Mouse (Mus musculus) limb, embryonic 13.5 days (tissue): Measurements from ENCODE around the gene Tead1. TPM values are rescaled to one million over a fixed set of nuclear protein-coding genes. Genes with fewer than 3 reads are reported as not detected.
A peak's percentile ranks its signal among the peaks of the same experiment; 100 is the strongest.

Experiments used
- ATAC-seq: fragments of 200-750 bp; cut with Nextera tagmentation; 2 replicates; pipeline ENCODE4 v1.8.0; 2017; ENCODE audit warnings: low read depth, moderate number of reproducible peaks, moderate TSS enrichment; ENCODE audit not compliant: low FRiP score
- H3K27ac ChIP-seq: fragments of 300-500 bp; sonication (generic); 2 replicates; pipeline ENCODE4 v1.5.1; 2015; ENCODE audit warnings: inconsistent platforms, mild to moderate bottlenecking, moderate library complexity
- H3K27me3 ChIP-seq: fragments of 300-500 bp; sonication (generic); 2 replicates; pipeline ENCODE4 v1.6.1; 2015; ENCODE audit warnings: mild to moderate bottlenecking, inconsistent platforms
- H3K36me3 ChIP-seq: fragments of 300-500 bp; sonication (generic); 2 replicates; pipeline ENCODE4 v1.6.1; 2015; ENCODE audit warnings: inconsistent platforms, mild to moderate bottlenecking, moderate library complexity
- H3K4me1 ChIP-seq: fragments of 300-500 bp; sonication (generic); 2 replicates; pipeline ENCODE4 v1.6.1; 2015; ENCODE audit warnings: inconsistent platforms
- H3K4me2 ChIP-seq: fragments of 300-500 bp; sonication (generic); replicated peaks from 2 replicates; pipeline ENCODE4 v1.6.1; 2015; ENCODE audit warnings: inconsistent platforms, mild to moderate bottlenecking, moderate library complexity
- H3K4me3 ChIP-seq: fragments of 300-500 bp; sonication (generic); 2 replicates; pipeline ENCODE4 v1.5.1; 2015; ENCODE audit warnings: moderate library complexity, mild to moderate bottlenecking, inconsistent platforms
- H3K9ac ChIP-seq: fragments of 300-500 bp; sonication (generic); 2 replicates; pipeline ENCODE4 v1.6.1; 2015; ENCODE audit warnings: mild to moderate bottlenecking, inconsistent platforms
- H3K9me3 ChIP-seq: fragments of 300-500 bp; sonication (generic); 2 replicates; pipeline ENCODE4 v1.6.1; 2016; ENCODE audit warnings: inconsistent platforms
- WGBS: fragments of 180-500 bp; shearing (Covaris S2); methylation state at CpG from one replicate; pipeline ENCODE4 v1.1.7; 2015; 5-methylcytosine and 5-hydroxymethylcytosine counted together
- polyA plus RNA-seq: library from polyadenylated mRNA; unstranded; fragments of >200 nt; fragmentation: Nextera tagmentation; extraction: Ambion mirVana; gene quantifications from 2 replicates; pipeline ENCODE4 v1.2.1, GENCODE M21; 2015

Tead1 gene
- polyA plus RNA-seq, 1 experiment from 2014 or later: 30.8 TPM

- H3K4me1 ChIP-seq: peaks cover 62% of the 10 kb centered on the region
- ATAC-seq: no peak
Measured at GRCm38 (mm10) chr7:112764921-112765320, 85.8 kb downstream of the Tead1 start.

GRCm38 (mm10) chr7:112769866-112770265 lies 90.7 kb downstream of the Tead1 start:
- Histone ChIP-seq H3K36me3 (no peaks in the 10 kb centered on the region), H3K4me3 (no peak overlapping the region), H3K9ac (no peak overlapping the region), H3K27me3 (no peaks in the 10 kb centered on the region), H3K4me2 (no peak overlapping the region), H3K9me3 (no peaks in the 10 kb centered on the region), H3K27ac (no peak overlapping the region), H3K4me1 (peaks cover 64% of the 10 kb centered on the region)
- 43% methylated on average over 2 of the region's 2 CpGs for WGBS
- no peak for ATAC-seq

More at GRCm38 (mm10) chr7:112764921-112765320, 85.8 kb downstream of the Tead1 start:
- H3K27ac ChIP-seq: no peak overlapping the region
- 95% methylated on average over 4 of the region's 4 CpGs for WGBS
- peaks cover 4% of the 10 kb centered on the region; the same call in 1 of the 2 replicates for H3K36me3 ChIP-seq
- H3K4me2 ChIP-seq: no peak overlapping the region
- no peaks in the 10 kb centered on the region for H3K27me3 ChIP-seq
- no peak overlapping the region for H3K9ac ChIP-seq
- no peak overlapping the region for H3K4me3 ChIP-seq
- H3K9me3 ChIP-seq: no peaks in the 10 kb centered on the region

- Histone ChIP-seq H3K4me2 (no peak overlapping the region), H3K27ac (no peak overlapping the region), H3K4me3 (no peak overlapping the region), H3K9ac (no peak overlapping the region), H3K27me3 (no peaks in the 10 kb centered on the region), H3K9me3 (no peaks in the 10 kb centered on the region), H3K4me1 (peaks cover 80% of the 10 kb centered on the region), H3K36me3 (no peaks in the 10 kb centered on the region)
- no peak for ATAC-seq
- WGBS: 66% methylated on average over 6 of the region's 6 CpGs
Measured at GRCm38 (mm10) chr7:112771461-112771860, 92.3 kb downstream of the Tead1 start.

- H3K9me3 ChIP-seq: no peaks in the 10 kb centered on the region
- no peak overlapping the region for H3K4me2 ChIP-seq
- H3K9ac ChIP-seq: no peak overlapping the region
- no peak overlapping the region for H3K4me3 ChIP-seq
- no peaks in the 10 kb centered on the region for H3K27me3 ChIP-seq
- WGBS: 23% methylated on average over 6 of the region's 6 CpGs
- peaks cover 85% of the 10 kb centered on the region for H3K4me1 ChIP-seq
- no peak for ATAC-seq
- no peak overlapping the region for H3K27ac ChIP-seq
- H3K36me3 ChIP-seq: no peaks in the 10 kb centered on the region
Measured at GRCm38 (mm10) chr7:112772777-112773176, 93.7 kb downstream of the Tead1 start.

GRCm38 (mm10) chr7:112773601-112774000 lies 94.5 kb downstream of the Tead1 start:
- Histone ChIP-seq H3K4me3 (no peak overlapping the region), H3K27me3 (no peaks in the 10 kb centered on the region), H3K9ac (no peak overlapping the region), H3K36me3 (no peaks in the 10 kb centered on the region), H3K27ac (no peak overlapping the region), H3K4me1 (peaks cover 87% of the 10 kb centered on the region), H3K4me2 (no peak overlapping the region), H3K9me3 (no peaks in the 10 kb centered on the region)
- no peak for ATAC-seq
- WGBS: 80% methylated on average over 4 of the region's 4 CpGs

GRCm38 (mm10) chr7:112775816-112776215 lies 96.7 kb downstream of the Tead1 start:
- peaks cover 89% of the 10 kb centered on the region for H3K4me1 ChIP-seq

GRCm38 (mm10) chr7:112776670-112777069 lies 97.6 kb downstream of the Tead1 start:
- no peaks in the 10 kb centered on the region for H3K36me3 ChIP-seq
- H3K4me2 ChIP-seq: no peak overlapping the region
- 44% methylated on average over 5 of the region's 5 CpGs for whole genome bisulfite sequencing
- H3K9me3 ChIP-seq: no peaks in the 10 kb centered on the region
- no peaks in the 10 kb centered on the region for H3K27me3 ChIP-seq
- no peak overlapping the region for H3K27ac ChIP-seq
- peaks cover 84% of the 10 kb centered on the region for H3K4me1 ChIP-seq
- ATAC-seq: no peak
- H3K4me3 ChIP-seq: no peak overlapping the region
- no peak overlapping the region for H3K9ac ChIP-seq

More at GRCm38 (mm10) chr7:112775816-112776215, 96.7 kb downstream of the Tead1 start:
- whole genome bisulfite sequencing: 45% methylated on average over 5 of the region's 5 CpGs
- Histone ChIP-seq H3K9ac (peak overlapping the region; percentile 9; the same call in 1 of the 2 replicates), H3K4me2 (no peak overlapping the region), H3K36me3 (no peaks in the 10 kb centered on the region), H3K27ac (no peak overlapping the region), H3K9me3 (no peaks in the 10 kb centered on the region), H3K4me3 (no peak overlapping the region), H3K27me3 (no peaks in the 10 kb centered on the region)
- peak; percentile 46; the same call in 1 of the 2 replicates for ATAC-seq

- peak overlapping the region; percentile 8; the same call in 1 of the 2 replicates for H3K27ac ChIP-seq
- H3K36me3 ChIP-seq: 0 out of 2 replicates have a peak, but pooled peaks cover 6% of the 10 kb centered on the region
- 19% methylated on average over 6 of the region's 6 CpGs for WGBS
- no peaks in the 10 kb centered on the region for H3K9me3 ChIP-seq
- H3K9ac ChIP-seq: no peak overlapping the region
- peaks cover 62% of the 10 kb centered on the region for H3K4me1 ChIP-seq
- H3K27me3 ChIP-seq: no peaks in the 10 kb centered on the region
- no peak overlapping the region for H3K4me3 ChIP-seq
- H3K4me2 ChIP-seq: no peak overlapping the region
- no peak; the same call in 1 of the 2 replicates for ATAC-seq
Measured at GRCm38 (mm10) chr7:112779636-112780035, 100.5 kb downstream of the Tead1 start.

- Histone ChIP-seq H3K4me1 (peaks cover 56% of the 10 kb centered on the region), H3K36me3 (0 out of 2 replicates have a peak, but pooled peaks cover 6% of the 10 kb centered on the region), H3K9me3 (no peaks in the 10 kb centered on the region), H3K4me3 (no peak overlapping the region), H3K27me3 (no peaks in the 10 kb centered on the region), H3K4me2 (no peak overlapping the region), H3K27ac (no peak overlapping the region), H3K9ac (no peak overlapping the region)
- no peak for ATAC-seq
- WGBS: 70% methylated on average over 6 of the region's 6 CpGs
Measured at GRCm38 (mm10) chr7:112780910-112781309, 101.8 kb downstream of the Tead1 start.

- ATAC-seq: no peak
- Histone ChIP-seq H3K27ac (no peak overlapping the region), H3K9ac (no peak overlapping the region), H3K4me3 (no peak overlapping the region), H3K4me1 (peaks cover 56% of the 10 kb centered on the region), H3K27me3 (no peaks in the 10 kb centered on the region), H3K9me3 (no peaks in the 10 kb centered on the region), H3K36me3 (0 out of 2 replicates have a peak, but pooled peaks cover 6% of the 10 kb centered on the region), H3K4me2 (no peak overlapping the region)
- 69% methylated on average over 8 of the region's 8 CpGs for WGBS
Measured at GRCm38 (mm10) chr7:112781987-112782386, 102.9 kb downstream of the Tead1 start.

- no peak overlapping the region for H3K4me3 ChIP-seq
- no peak overlapping the region for H3K27ac ChIP-seq
- no peaks in the 10 kb centered on the region for H3K27me3 ChIP-seq
- H3K9ac ChIP-seq: no peak overlapping the region
- H3K4me1 ChIP-seq: peaks cover 64% of the 10 kb centered on the region
- no peaks in the 10 kb centered on the region for H3K9me3 ChIP-seq
- H3K4me2 ChIP-seq: no peak overlapping the region
- 0 out of 2 replicates have a peak, but pooled peaks cover 6% of the 10 kb centered on the region for H3K36me3 ChIP-seq
- ATAC-seq: no peak
- 95% methylated on average over 3 of the region's 3 CpGs for WGBS
Measured at GRCm38 (mm10) chr7:112784278-112784677, 105.2 kb downstream of the Tead1 start.

- Histone ChIP-seq H3K27me3 (no peaks in the 10 kb centered on the region), H3K27ac (no peak overlapping the region), H3K4me3 (no peak overlapping the region), H3K9me3 (no peaks in the 10 kb centered on the region), H3K36me3 (0 out of 2 replicates have a peak, but pooled peaks cover 6% of the 10 kb centered on the region), H3K4me1 (peaks cover 64% of the 10 kb centered on the region), H3K9ac (no peak overlapping the region), H3K4me2 (no peak overlapping the region)
- WGBS: 75% methylated on average over 7 of the region's 7 CpGs
- ATAC-seq: no peak
Measured at GRCm38 (mm10) chr7:112785271-112785670, 106.2 kb downstream of the Tead1 start.
